Mouse (Mus musculus): Measurements from ENCODE around the gene Hmbs.
"Not testable (repeated sequence)": the region's sequence is repeated elsewhere in the genome, so short reads cannot be mapped to it uniquely, and the experiment has no call there.

Hmbs gene

DNA sequence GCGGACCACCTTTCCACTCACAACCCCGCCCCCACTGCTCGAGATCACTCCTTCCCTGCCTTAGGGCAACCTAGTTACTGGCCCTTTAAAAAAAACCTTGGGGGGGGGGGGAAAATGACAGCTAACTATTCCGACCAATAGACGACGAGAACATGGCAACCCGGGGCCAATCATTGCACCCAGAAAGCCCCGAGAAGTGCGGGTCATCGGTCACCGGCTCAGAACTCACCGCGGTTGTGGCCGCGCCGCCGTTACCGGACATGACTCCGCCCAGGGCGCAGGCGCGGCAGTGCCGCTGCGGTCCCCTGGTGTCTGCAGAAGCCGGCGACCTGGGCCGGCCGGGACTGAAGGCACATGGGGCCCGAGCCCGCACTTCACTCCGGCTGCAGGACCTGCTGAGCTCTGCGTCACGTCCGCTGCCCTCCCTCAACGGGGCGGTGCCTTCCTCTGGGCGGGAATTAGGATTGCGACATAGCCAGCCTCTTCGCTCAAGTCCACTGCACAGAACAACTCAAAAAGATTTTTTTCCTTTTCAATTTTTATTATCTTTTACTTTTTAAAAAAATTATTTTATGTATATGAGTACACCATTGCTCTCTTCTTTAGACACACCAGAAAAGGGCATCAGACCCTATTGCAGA, at the start of gene Hmbs:
TSS of gene Hmbs (minus strand) at position 448 of the 641 bp plus-strand sequence.
- peak; percentile 91 for DNase-seq

DNA sequence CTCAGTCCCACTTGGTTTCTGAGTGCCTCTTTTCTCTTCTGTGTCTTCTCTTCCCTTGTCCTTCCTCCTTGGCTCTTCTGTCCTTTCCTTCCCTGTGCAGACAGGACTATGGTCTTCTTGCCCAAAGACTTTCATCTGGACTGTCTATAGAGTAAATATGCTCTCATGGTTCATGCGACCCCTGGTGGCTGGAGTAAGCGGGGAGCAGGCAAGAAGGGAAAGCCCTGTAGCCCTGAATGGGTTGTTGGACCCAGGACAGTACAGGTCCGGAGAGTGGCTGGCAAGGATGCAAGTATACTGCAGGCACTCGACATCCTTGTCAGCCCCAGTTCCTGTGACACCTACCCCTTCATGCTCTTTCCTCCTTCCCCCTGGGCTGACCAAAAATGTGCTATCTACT, 47.4 kb upstream of the Hmbs start:
- peak; percentile 58 for DNase-seq

DNA sequence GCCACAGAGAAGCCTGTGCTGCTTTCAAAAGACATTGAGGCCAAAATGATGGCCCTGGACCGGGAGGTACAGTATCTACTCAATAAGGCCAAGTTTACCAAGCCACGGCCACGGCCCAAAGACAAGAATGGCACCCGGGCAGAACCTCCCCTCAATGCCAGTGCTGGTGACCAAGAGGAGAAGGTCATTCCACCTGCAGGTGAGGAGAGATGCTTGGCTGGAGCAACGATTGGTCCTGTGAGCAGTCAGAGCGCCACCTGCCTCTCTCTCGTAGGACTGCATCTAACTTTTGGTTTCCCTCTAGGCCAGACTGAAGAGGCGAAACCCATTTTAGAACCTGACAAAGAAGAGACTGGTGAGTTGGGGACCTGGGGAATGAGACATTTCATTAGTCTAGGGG, 45.2 kb upstream of the Hmbs start:
- DNase-seq: peak; percentile 50

DNA sequence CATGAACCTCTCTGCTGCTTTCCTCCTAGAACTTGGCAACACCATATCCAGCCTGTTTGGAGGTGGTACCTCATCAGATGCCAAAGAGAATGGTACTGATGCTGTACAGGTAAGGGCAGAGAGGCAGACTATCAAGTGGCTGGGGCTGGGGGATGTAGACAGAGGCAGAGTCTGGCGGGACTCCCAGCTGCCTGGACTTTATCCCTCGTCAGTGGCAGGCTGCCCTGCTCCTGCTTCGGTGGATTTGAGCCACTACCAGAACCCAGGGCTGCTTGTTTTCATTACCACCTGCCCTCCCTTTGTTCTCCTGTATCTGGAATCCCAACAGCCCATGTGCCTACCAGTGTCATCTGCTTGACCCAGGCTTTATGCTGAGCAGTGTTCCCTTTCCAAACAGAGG, 43.2 kb upstream of the Hmbs start:
- DNase-seq: peak; percentile 56

DNA sequence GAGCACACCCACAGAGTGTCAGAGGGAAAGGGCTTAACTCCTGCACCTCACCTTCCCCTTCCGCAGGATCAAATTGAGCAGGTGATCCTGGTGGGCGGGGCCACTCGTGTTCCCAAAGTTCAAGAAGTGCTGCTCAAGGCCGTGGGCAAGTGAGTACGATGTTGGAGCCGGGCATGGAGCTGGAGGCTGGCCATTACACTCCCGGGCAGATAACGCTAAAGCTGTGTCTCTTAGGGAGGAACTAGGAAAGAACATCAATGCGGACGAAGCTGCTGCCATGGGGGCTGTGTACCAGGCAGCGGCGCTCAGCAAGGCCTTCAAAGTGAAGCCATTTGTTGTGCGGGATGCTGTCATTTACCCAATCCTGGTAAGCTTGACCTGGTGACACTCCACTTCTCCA, 40.6 kb upstream of the Hmbs start:
- DNase-seq: no peak

DNA sequence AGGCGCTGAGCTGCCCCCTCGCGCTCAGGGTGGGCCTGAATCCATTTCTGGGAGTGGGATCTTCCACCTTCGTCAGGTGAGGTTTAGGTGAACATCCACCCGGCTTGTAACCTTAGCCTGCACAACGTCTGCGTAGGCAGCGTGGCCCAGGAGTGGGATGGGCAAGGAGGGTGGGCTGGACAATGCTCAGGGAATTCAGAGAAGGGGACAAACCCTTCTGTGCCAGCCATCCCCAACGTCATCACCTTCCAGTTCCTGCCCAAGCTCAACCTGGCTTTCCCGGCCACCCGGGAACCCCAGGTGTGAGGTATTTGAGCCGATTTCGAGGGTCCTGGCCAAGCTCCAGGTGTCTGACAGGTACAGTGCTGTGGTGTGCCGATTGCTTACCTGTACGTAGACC, 35.8 kb upstream of the Hmbs start:
- peak; percentile 39 for DNase-seq

DNA sequence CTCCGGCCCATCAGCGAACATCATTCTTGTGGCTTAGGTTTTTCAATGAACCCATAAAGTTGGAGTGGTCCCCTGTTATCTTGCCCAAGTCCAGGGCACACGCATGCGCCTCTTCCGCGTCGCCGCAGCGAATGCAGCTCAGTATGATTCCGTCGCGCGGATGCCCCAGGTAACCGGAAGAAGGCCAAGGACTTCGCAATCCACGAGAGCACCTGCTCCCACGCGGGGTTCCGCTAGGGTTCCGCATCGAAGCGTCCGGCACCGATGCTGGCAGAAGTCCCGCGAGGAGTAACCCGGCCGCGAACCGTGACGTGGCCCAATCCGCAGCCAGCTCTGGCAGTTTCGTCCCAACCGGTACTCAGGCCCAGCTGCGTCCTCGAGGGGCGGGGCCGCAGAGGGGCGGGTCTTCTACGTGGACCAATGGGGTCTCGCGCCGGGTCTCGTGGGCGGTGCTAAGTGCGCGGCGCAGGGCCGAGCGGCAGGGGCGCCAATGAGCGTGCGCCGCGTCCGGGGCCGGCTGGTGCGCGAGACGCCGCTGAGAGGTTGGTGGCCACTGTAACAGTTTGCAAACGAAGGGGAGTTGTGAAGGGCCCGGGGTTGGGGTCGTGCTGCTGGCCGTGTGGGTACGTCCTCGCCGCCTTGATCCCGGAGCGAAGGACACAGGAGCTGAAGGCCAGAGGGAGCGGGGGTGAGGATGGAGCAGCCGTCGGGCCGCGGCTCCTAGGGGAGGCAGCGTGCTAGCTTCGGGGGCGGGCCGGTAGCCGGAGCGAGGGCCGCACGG, 35.2 kb upstream of the Hmbs start, which contains the start of gene Hyou1:
TSS of gene Hyou1 (plus strand) at position 437 of the 781 bp plus-strand sequence.
- peak; percentile 99 for DNase-seq

DNA sequence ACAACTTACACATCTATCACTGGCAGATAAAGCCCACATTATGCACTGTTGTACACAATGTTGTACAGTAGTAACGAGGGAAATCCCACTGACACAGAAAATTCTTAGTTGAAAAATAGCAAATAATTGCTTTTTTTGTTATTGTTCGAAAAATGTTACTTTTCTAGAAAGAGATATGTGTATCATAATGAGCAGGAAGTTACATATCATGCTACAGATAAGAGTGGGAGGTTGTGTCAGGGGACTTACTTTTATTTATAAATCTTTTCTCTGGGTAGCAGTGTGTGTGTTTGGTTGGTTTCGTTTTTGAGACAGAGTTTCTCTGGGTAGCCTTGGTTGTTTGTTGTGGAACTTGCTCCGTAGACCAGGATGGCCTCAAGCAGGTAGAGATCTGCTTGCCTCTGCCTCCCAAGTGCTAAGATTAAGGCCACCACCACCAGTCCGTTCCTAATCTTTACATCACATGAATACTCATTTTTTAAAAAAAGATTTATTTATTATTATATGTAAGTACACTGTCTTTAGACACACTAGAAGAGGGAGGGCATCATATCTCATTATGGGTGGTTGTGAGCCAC, 34.2 kb upstream of the Hmbs start:
- no peak for DNase-seq

DNA sequence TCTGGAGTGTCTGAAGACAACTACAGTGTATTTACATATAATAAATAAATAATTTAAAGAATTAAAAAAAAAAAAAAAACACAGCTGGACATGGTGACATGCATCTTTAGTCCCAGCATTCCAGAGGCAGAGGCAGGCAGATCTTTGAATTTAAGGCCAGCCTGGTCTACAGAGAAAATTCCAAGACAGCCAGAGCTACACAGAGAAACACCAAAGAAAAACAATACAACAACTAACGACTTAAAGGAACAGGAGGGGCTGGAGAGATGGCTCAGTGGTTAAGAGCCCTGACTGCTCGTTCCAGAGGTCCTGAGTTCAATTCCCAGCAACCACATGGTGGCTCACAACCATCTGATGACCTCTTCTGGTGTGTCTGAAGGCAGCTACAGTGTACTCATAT, 33.3 kb upstream of the Hmbs start:
- DNase-seq: not testable (repeated sequence)

DNA sequence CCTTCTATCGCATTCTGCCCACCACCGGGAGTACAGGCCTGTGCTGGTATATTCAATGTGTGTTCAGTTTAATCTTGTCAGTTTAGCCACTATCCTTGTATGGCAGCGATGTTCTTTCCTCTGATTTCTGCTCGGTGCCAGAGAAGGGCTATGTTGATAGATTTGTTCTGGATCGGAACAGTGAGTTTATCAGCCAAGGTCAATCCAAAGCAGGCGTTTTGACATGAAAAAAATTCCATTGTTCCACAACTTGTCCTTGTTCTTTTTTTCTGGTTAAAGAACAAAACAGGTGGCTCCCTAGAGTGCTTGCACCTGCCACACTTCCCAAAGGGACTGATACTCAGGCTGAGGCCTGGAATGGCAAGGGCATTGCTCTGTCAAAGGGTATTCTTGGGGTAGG, 32.1 kb upstream of the Hmbs start:
- no peak for DNase-seq

DNA sequence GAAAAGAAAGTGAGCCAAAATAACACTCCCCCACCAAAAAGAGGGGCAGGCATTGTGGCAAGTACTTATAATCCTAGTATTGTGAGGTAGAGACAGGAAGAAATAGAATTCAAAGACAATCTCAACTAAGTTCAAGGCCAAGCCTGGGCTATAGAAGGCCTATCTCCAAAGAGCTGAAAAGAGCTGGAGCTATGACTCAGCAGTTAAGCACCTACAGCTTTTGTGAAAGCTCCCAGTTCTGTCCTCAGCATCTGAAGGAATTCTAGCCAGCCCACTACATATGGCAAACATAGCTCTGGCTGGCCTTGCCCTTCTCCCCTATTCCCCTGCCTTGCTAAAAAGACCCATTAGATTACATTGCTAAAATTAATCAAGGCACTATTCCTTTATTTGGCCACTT, 29.4 kb upstream of the Hmbs start:
- no peak for DNase-seq

DNA sequence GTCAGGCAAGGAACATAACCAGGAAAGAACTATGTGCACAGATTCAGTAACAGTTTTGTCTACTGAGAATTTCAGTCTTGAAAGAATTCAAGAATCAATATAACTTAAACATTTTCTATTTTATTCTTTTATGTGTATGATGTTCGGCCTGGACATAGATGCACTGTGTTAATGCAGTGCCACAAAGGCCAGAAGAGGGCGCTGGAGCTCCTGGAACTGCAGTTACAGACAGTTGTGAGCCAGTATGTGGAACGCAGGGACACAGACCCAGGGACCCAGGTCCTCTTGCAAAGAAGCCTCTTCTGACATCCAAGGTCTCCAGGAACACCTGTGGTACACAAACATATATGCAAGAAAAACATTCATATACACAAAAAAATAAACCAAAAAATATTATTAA, 20.5 kb upstream of the Hmbs start:
- DNase-seq: no peak

DNA sequence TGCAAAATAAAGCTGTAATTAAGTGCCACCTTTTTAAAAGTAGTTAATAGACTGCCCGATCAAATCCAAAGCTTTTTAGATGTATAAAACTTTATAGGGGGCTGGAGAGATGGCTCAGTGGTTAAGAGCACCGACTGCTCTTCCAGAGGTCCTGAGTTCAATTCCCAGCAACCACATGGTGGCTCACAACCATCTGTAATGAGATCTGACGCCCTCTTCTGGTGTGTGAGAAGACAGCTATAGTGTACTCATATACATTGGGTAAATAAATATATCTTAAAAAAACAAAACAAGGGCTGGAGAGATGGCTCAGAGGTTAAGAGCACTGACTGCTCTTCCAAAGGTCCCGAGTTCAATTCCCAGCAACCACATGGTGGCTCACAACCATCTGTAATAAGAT, 17.9 kb upstream of the Hmbs start:
- DNase-seq: not testable (repeated sequence)

DNA sequence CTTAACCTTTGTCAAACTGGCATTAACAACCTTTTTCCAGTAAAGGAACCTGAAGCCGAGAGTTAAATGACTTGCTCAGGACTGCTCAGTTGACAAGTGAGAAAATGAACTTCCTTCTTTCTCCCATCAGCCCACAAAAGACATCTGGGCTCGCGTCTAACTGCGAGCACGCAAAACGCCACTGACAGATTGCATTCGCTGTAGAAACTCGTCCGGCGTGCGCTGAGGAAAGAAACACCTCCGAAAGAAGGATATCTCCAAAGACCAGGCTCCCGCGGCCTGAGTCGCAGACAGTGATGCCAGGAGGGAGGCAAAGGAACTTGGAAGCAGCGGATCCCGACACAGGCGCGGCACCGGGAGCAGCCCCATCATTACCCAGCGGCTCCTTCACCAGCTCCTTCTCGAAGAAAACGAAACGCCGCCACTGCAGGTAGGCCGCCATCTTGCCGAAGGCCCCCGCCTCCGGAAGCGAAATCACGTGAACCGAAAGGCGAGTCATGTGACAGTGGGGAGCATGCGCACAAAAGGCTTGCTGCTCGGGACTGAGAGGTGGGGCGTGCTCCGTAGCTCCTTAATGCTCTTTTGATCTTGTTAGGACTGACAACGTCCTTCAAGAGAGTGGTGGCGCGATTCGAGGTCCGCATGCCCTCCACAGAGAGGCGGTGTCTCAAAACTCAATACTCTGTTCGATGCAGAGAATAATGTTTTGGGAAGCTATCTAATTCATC, 17.3 kb upstream of the Hmbs start, which contains the start of gene Vps11:
TSS of gene Vps11 (minus strand) at position 481 of the 728 bp plus-strand sequence.
- DNase-seq: peak; percentile 93

DNA sequence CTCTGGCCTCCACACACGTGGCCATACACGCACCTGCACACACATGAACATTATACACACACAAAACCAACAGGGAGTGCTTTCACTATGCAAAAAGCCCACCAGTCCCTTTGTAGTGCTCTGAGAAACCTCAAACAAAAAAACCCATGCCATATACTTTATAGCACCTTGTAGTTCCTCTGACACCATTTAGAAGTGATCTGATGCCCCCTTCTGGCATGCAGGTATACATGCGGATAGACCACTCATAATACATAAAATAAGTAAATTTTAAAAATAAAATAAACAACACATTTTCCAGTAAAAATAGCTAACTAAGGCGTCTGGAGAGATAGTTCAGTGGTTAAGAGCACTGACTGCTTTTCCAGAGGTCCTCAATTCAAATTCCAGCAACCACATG, 13.2 kb upstream of the Hmbs start:
- DNase-seq: no peak

DNA sequence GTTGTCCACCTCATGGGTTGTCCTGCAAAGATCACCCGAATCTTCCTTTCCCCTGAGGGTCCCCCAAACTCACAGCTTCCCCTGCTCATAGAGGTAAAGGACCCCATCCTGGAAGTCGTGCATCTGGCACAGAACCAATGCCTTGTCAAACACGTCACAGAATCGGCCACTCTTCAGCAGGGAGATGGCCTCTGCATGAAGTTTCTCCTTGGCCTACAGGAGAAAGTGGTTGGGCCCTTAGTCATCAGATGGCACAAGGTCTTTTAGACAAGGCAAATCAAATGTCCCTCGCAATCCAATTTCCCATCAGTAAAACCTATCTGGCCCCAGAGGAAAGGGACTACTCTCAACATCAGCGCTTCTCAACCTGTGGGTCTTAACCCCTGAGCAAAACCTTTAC, 9.1 kb upstream of the Hmbs start:
- DNase-seq: no peak

DNA sequence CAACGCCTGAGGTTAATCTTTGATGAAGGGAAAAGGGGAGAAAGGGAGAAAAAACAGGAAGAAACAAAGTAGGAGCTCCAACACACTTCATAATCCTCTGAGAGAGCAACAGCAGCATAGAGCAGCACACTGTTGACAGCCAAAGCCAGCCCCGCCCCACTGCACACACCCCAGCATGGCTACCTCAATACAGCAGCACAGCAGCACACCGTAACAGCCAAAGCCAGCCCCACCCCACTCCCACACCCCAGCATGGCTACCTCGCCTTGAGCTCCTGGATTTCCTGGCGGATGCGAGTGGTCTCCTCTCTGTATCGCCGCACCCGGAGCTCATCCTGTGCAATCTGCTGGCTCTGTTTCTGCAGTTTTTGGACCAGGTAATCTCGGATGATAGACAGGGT, 8.3 kb upstream of the Hmbs start:
- no peak for DNase-seq

DNA sequence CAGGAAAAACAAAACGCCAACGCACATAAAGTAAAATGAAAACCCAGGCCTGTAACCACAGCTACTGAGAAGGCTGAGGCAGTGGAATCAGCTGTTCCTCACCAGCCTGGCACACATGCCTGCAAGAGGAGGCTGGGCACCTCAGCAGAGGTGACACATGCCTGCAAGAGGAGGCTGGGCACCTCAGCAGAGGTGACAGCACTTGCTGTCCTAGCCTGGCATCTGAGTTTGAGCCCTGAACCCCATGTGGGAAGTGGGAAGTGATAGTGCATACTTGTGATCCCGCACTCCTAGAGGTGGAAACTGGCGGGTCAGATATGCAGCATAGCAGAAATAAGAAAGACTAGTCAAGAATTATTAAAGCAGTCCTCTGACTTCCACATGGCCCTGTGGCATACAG, 7.4 kb upstream of the Hmbs start:
- no peak for DNase-seq

DNA sequence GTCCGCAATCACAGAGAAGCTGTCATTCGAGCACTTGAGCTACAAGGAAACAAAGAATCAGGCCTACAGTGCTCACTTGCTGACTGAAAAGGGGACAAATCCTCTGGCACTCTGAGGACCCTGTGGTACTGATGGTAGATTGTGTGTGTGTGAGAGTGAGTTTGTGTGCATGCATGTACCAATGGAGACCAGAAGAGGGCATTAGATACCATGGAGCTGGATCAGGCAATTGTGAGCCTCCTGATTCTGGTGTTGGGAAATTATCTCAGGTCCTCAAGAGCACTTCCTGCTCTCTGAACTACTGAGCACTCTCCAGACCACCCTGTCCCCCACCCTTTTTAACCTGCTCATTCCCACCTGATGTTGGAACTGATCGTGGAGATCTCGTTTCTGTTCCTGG, 4.5 kb upstream of the Hmbs start:
- DNase-seq: no peak

DNA sequence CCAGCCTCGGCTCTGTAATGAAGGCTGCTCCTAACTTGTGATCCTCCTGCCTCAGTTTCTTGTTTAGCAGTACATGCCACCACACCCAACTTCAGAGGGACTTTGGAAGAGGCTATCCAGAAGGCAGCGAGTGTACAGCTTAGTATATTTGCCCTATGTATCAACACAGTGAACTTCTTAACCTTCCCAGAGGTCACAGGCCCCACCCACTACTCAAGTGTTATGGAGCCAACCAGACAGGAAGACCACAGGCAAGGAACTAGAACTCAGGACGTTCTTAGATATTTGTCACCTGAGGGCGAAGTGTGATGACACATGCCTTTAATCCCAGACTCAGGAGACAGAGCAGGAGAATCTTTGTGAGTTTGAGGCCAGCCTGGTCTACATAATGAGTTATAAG, 3.6 kb upstream of the Hmbs start:
- no peak for DNase-seq

DNA sequence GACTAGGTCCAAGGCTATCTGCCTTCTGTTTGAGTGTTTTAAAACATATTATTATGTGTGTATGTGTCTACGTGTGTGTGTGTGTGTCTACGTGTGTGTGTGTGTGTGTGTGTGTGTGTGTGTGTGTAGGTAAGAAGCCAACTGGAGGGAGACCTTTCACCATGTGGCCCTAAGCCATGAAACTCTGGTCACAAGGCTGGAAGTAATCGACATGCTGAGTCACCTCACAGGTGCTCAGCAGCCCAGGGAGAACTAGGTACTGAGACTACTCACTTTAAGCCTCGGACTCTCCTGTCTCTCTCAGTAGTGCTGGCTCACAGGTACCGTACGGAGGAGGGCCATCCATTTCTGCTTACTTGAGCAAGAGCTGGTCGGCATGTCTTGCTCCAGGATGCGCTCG, 3.1 kb upstream of the Hmbs start:
- no peak for DNase-seq

DNA sequence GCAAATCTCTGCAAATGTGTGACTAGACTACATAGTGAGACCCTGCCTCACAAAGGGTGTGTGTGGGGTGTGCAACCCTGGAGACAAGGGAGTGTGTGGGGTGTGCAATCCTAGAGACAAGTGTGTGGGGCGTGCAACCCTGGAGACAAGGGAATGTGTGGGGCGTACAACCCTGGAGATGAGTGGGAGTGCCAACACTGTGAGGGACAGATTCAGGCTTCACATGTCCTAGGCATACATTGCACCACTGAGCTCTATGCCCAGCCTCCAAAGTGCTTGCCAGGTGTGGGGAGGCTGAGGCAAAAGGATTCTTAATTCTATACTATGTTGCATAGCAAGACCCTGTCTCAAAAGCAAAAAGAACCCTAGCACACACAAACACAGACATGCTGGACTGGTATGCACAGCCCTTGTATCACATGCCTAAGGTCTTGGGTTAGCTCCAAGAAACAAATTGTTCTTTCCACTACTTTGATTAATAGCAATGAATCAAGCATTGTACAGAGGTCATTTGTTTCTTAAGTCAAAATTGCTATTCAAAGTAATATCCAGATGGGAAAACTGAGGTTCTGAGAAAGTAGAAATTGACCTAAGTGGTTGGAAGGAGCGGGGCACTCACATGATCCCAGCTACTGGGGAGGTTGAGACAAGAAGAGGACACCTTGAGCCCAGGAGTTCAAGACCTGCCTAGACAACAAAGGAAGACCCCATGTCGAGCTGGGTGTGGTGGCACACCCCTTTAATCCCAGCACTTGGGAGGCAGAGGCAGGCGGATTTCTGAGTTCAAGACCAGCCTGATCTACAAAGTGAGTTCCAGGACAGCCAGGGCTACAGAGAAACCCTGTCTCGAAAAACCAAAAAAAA, 1.8 kb upstream of the Hmbs start:
- no peak for DNase-seq

DNA sequence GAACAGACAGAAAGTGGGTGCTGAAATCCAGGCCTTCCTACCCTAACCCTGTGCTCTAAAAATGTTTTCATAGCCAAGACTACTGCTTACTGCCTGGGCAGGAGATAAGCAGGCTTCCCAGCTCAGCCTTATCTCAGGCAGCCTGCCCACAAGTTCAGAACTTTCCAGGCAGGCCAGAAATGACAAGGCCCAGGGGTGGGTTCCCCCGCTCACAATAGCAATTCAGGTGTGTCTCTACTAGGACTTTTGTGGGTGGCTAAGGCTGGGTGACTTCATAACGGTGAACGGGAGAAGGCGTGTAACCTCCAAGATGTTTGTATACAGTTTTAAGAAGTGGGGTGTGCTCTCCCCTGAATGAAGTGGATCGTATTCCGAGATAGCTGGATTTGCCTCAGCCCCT, 738 bp downstream of the Hmbs start:
- DNase-seq: no peak

All from kidney, adult 11 months (tissue).